Mouse (Mus musculus) kidney, adult 11 months (tissue): Measurements from ENCODE around the gene Lamtor2.
A peak's percentile ranks its signal among the peaks of the same experiment; 100 is the strongest.

Experiments
- DNase-seq: peaks from one replicate; pipeline ENCODE4 v3.0.0; 2022

The Lamtor2 gene

GRCm38 (mm10) chr3:88541622-88542401 is 11.1 kb downstream of the Lamtor2 start:
- no peak for DNase-seq

- DNase-seq = no peak
These were observed 12.8 kb downstream of the Lamtor2 start for GRCm38 (mm10) chr3:88540085-88540484.

GRCm38 (mm10) chr3:88539397-88539796 is 13.5 kb downstream of the Lamtor2 start:
- no peak for DNase-seq

- no peak for DNase-seq
These were observed 14.4 kb downstream of the Lamtor2 start for GRCm38 (mm10) chr3:88538271-88539145.

GRCm38 (mm10) chr3:88537146-88537545 is 15.7 kb downstream of the Lamtor2 start:
- no peak for DNase-seq

- peak; percentile 85 for DNase-seq
These were observed 16.6 kb downstream of the Lamtor2 start for GRCm38 (mm10) chr3:88536103-88536930.

GRCm38 (mm10) chr3:88535527-88535926 is 17.3 kb downstream of the Lamtor2 start:
- no peak for DNase-seq

- DNase-seq = no peak
These were observed 17.9 kb downstream of the Lamtor2 start for GRCm38 (mm10) chr3:88535005-88535404.

GRCm38 (mm10) chr3:88533706-88534105 is 19.2 kb downstream of the Lamtor2 start:
- DNase-seq = no peak

- no peak for DNase-seq
These were observed 20.0 kb downstream of the Lamtor2 start for GRCm38 (mm10) chr3:88532689-88533511.

GRCm38 (mm10) chr3:88532299-88532674 is 20.6 kb downstream of the Lamtor2 start, which contains the start of gene Mex3a:
Gene Mex3a (plus strand): TSS chr3:88532395.
- DNase-seq = no peak

- DNase-seq = peak; percentile 84
These were observed 21.3 kb downstream of the Lamtor2 start for GRCm38 (mm10) chr3:88531348-88532298.

GRCm38 (mm10) chr3:88530082-88530864 is 22.6 kb downstream of the Lamtor2 start:
- DNase-seq = no peak

- DNase-seq = peak; percentile 48
These were observed 23.5 kb downstream of the Lamtor2 start for GRCm38 (mm10) chr3:88529204-88530000.

- peak; percentile 42 for DNase-seq
These were observed 24.2 kb downstream of the Lamtor2 start for GRCm38 (mm10) chr3:88528646-88529045.

GRCm38 (mm10) chr3:88527565-88527964 is 25.3 kb downstream of the Lamtor2 start:
- DNase-seq = no peak

GRCm38 (mm10) chr3:88526157-88527131 is 26.4 kb downstream of the Lamtor2 start:
- DNase-seq = peak; percentile 88

GRCm38 (mm10) chr3:88525021-88525420 is 27.9 kb downstream of the Lamtor2 start:
- DNase-seq = no peak
